Mouse (Mus musculus): ENCODE results near the gene Gipc3.

DNA sequence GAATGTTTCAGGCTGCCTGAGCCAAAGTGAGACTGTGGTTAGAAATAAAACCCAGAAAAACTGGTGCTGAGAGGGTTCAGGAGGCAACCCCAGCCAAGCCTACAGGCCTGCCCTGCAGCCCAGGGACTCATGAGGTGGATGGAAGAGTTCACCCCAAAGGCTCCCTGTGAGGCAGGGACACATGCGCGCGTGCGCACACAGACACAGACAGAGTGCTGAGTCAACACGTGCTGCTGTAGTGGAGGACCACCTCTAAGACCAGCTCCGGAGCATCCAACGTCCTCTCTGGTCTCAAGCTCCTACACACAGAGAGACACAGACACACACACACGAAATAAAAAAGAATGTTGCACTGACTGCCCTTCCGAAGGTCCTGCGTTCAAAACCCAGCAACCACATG, 32.3 kb upstream of the Gipc3 start:
- TF ChIP-seq CTCF (IDR thresholded peaks at IDR 0.05) (no peak), POLR2A (IDR thresholded peaks at IDR 0.05; ENCODE audit: insufficient read depth, low read depth, low read length) (no peak), EP300 (IDR thresholded peaks at IDR 0.05; ENCODE audit: insufficient read depth, low read depth, low read length) (no peak)
